Mouse (Mus musculus): ENCODE data around the gene Clec4g.

- no peak for TF ChIP-seq POLR2A (IDR thresholded peaks at IDR 0.05; ENCODE audit: extremely low read depth, insufficient read depth, low read length)
- TF ChIP-seq CTCF (IDR thresholded peaks at IDR 0.05; ENCODE audit: low read depth, low read length), result no peak
These were observed at the start of gene Clec4g for GRCm38 (mm10) chr8:3720551-3720950.

Data from liver, adult 2 months (tissue).